27 mouse cellular contexts compared by ENCODE assay signal in genomic region chr3:69673351-69673750, GRCm38 (mm10). TPM values are rescaled to one million over a fixed set of nuclear protein-coding genes. Genes with fewer than 3 reads are reported as not detected.
DNase-seq lines count a peak whose midpoint lies in the region.
"Had no signal": no experiment of that assay in that cellular context is flagged by ENCODE, and none has a peak within 500 bp of the region (broad histone marks: within the 10 kb centered on the region; RNA-seq: fewer than 3 reads in every experiment).

No protein-coding gene starts in this region.

- H3K4me1 ChIP-seq in midbrain, embryonic 10.5 days = no peaks in the 10 kb centered on the region
- H3K4me1 ChIP-seq: embryonic facial prominence, embryonic 13.5 days; forebrain, embryonic 10.5 days; forebrain, embryonic 15.5 days; hindbrain, embryonic 10.5 days; hindbrain, embryonic 15.5 days; limb, embryonic 13.5 days; lung, embryonic 15.5 days; midbrain, embryonic 12.5 days had no signal

- intact Hi-C loops in left cerebral cortex, postnatal 4 days (cut with DNase I) = no loop called here
- intact Hi-C loops in left cerebral cortex, postnatal 14 days (cut with DNase I) = loop anchor here (5.0 kb wide), 1 partner anchor 76 kb away; the partner anchor contains the start of gene B3galnt1

- no peaks in the 10 kb centered on the region for H3K9me3 ChIP-seq in midbrain, embryonic 10.5 days (replicated peaks)
- H3K9me3 ChIP-seq: embryonic facial prominence, embryonic 13.5 days; forebrain, embryonic 10.5 days; forebrain, embryonic 15.5 days; hindbrain, embryonic 10.5 days; hindbrain, embryonic 15.5 days; limb, embryonic 13.5 days; lung, embryonic 15.5 days; midbrain, embryonic 12.5 days had no signal

- H3K4me3 ChIP-seq in midbrain, embryonic 10.5 days = no peak overlapping the region
- H3K4me3 ChIP-seq: embryonic facial prominence, embryonic 13.5 days; forebrain, embryonic 10.5 days; forebrain, embryonic 15.5 days; hindbrain, embryonic 10.5 days; hindbrain, embryonic 15.5 days; layer of hippocampus, adult 2 months; limb, embryonic 13.5 days; lung, embryonic 15.5 days; midbrain, embryonic 12.5 days had no signal

- H3K27me3 ChIP-seq in midbrain, embryonic 10.5 days (ENCODE audit: low read depth, poor library complexity, severe bottlenecking) = no peaks in the 10 kb centered on the region
- H3K27me3 ChIP-seq: embryonic facial prominence, embryonic 13.5 days; forebrain, embryonic 15.5 days; hindbrain, embryonic 15.5 days; limb, embryonic 13.5 days; lung, embryonic 15.5 days; midbrain, embryonic 12.5 days had no signal

- H3K36me3 ChIP-seq in midbrain, embryonic 10.5 days = no peaks in the 10 kb centered on the region
- H3K36me3 ChIP-seq: embryonic facial prominence, embryonic 13.5 days; forebrain, embryonic 10.5 days; forebrain, embryonic 15.5 days; hindbrain, embryonic 10.5 days; hindbrain, embryonic 15.5 days; limb, embryonic 13.5 days; lung, embryonic 15.5 days; midbrain, embryonic 12.5 days had no signal

- 96% methylated on average over 10 of the region's 10 CpGs for WGBS in midbrain, embryonic 10.5 days

- peak; percentile 7 for DNase-seq in left cerebral cortex, adult 11 months (ENCODE audit: low spot score)
- DNase-seq in left cerebral cortex, postnatal 4 days = no peak
- peak; percentile 8 to 42 for DNase-seq in left cerebral cortex, postnatal 14 days (ENCODE audit: low spot score in 2 of 2)
- peak; percentile 43 for DNase-seq in right cerebral cortex, postnatal 14 days
- no peak for DNase-seq in gastrocnemius, postnatal 10 days
- DNase-seq in lung, postnatal 10 days = no peak
- DNase-seq in midbrain, embryonic 10.5 days (ENCODE audit: low spot score) = no peak
- DNase-seq: adrenal gland, postnatal 10 days; cerebellum, adult 11-12 months; cerebellum, adult 9-11 months; heart, postnatal 14 days; kidney, adult 18-20 months; kidney, postnatal 36 days; lung, postnatal 36 days; retina, postnatal 1 day; spleen, adult 18-20 months; thymus, adult 18-20 months; thymus, postnatal 25 days had no signal

- no peak overlapping the region for H3K27ac ChIP-seq in midbrain, embryonic 10.5 days (replicated peaks)
- H3K27ac ChIP-seq: embryonic facial prominence, embryonic 13.5 days; forebrain, embryonic 10.5 days; forebrain, embryonic 15.5 days; hindbrain, embryonic 10.5 days; hindbrain, embryonic 15.5 days; layer of hippocampus, adult 2 months; limb, embryonic 13.5 days; lung, embryonic 15.5 days; midbrain, embryonic 12.5 days had no signal

RNA-seq across cellular contexts. Expression of gene Nmd3, which starts 48.4 kb away (rescaled TPM):
- 10 to 100 TPM; 50.8 to 54.6 TPM for total RNA-seq in left cerebral cortex, postnatal 4 days (2021)
- total RNA-seq in left cerebral cortex, postnatal 14 days (2021) = 10 to 100 TPM; 46.4 to 55.9 TPM
- total RNA-seq in gastrocnemius, postnatal 10 days (2021) = 10 to 100 TPM; 30.5 to 36.4 TPM
- 147 and 156 TPM in 2 replicates for polyA plus RNA-seq in midbrain, embryonic 10.5 days (2016; fragmentation: Nextera tagmentation; extraction: Ambion mirVana)

Comparison
In these comparisons a context has a peak if more than half of its experiments do, and no peak if none do; other contexts are left out.
1. DNase-seq: peak in left cerebral cortex, adult 11 months (single experiment), left cerebral cortex, postnatal 14 days (2 of 2) and right cerebral cortex, postnatal 14 days (single experiment); none in left cerebral cortex, postnatal 4 days (single experiment), gastrocnemius, postnatal 10 days (single experiment), lung, postnatal 10 days (single experiment) and midbrain, embryonic 10.5 days (single experiment).